Mouse (Mus musculus): Measurements from ENCODE around the gene Dapk3. TPM values are rescaled to one million over a fixed set of nuclear protein-coding genes. Genes with fewer than 3 reads are reported as not detected.
A peak's percentile ranks its signal among the peaks of the same experiment; 100 is the strongest.

The Dapk3 gene
- 1 to 10 TPM; 3.1 to 5.4 (median 3.6) TPM for polyA plus RNA-seq (2017; shearing (Covaris generic))

- peak; percentile 93 for ATAC-seq
Observed at GRCm38 (mm10) chr10:81182336-81183333, at the start of gene Dapk3. Gene Dapk3, plus strand, starts transcription at chr10:81183005.

GRCm38 (mm10) chr10:81134181-81134587 lies 48.6 kb upstream of the Dapk3 start:
- no peak for ATAC-seq

- no peak for ATAC-seq
Observed at GRCm38 (mm10) chr10:81134966-81135681, 47.7 kb upstream of the Dapk3 start, which contains the start of gene Zbtb7a. Gene Zbtb7a, plus strand, starts transcription at chr10:81135220.

GRCm38 (mm10) chr10:81135831-81136705 lies 46.7 kb upstream of the Dapk3 start:
- ATAC-seq, result no peak

GRCm38 (mm10) chr10:81136706-81137231 lies 46.0 kb upstream of the Dapk3 start:
- no peak for ATAC-seq

- peak; percentile 87 for ATAC-seq
Observed at GRCm38 (mm10) chr10:81137252-81138130, 45.3 kb upstream of the Dapk3 start.

GRCm38 (mm10) chr10:81138131-81138782 lies 44.5 kb upstream of the Dapk3 start:
- peak; percentile 12 for ATAC-seq

GRCm38 (mm10) chr10:81138821-81139528 lies 43.8 kb upstream of the Dapk3 start:
- no peak for ATAC-seq

- no peak for ATAC-seq
Observed at GRCm38 (mm10) chr10:81139529-81139846, 43.3 kb upstream of the Dapk3 start.

GRCm38 (mm10) chr10:81140005-81140404 lies 42.8 kb upstream of the Dapk3 start:
- no peak for ATAC-seq

- no peak for ATAC-seq
Observed at GRCm38 (mm10) chr10:81140717-81141454, 41.9 kb upstream of the Dapk3 start.

- no peak for ATAC-seq
Observed at GRCm38 (mm10) chr10:81141455-81142210, 41.2 kb upstream of the Dapk3 start.

GRCm38 (mm10) chr10:81142551-81142981 lies 40.2 kb upstream of the Dapk3 start:
- no peak for ATAC-seq

GRCm38 (mm10) chr10:81143157-81143633 lies 39.6 kb upstream of the Dapk3 start:
- ATAC-seq, result no peak

- no peak for ATAC-seq
Observed at GRCm38 (mm10) chr10:81143845-81144437, 38.9 kb upstream of the Dapk3 start.

- ATAC-seq, result no peak
Observed at GRCm38 (mm10) chr10:81144667-81145066, 38.1 kb upstream of the Dapk3 start.

- no peak for ATAC-seq
Observed at GRCm38 (mm10) chr10:81145307-81145706, 37.5 kb upstream of the Dapk3 start.

GRCm38 (mm10) chr10:81145778-81146177 lies 37.0 kb upstream of the Dapk3 start:
- ATAC-seq, result no peak
